In genomic region chr1:191002201-191002600, GRCm38 (mm10) we compare ENCODE assay signal across 11 mouse cellular contexts. TPM values are rescaled to one million over a fixed set of nuclear protein-coding genes. Genes with fewer than 3 reads are reported as not detected.
A peak's percentile ranks its signal among the peaks of the same experiment; 100 is the strongest.
DNase-seq lines count a peak whose midpoint lies in the region; ATAC-seq and TF ChIP-seq lines count a peak whose summit lies in the region.
"Had no signal": no experiment of that assay in that cellular context is flagged by ENCODE, and none has a peak within 500 bp of the region (broad histone marks: within the 10 kb centered on the region; RNA-seq: fewer than 3 reads in every experiment).

No protein-coding gene starts in this region.

- 62% methylated on average over 6 of the region's 6 CpGs for WGBS in intestine, postnatal 0 days
- WGBS in intestine, embryonic 15.5 days, result 67% methylated on average over 6 of the region's 6 CpGs
- 62% methylated on average over 6 of the region's 6 CpGs for WGBS in lung, postnatal 0 days

- no peak overlapping the region for H3K27ac ChIP-seq in intestine, postnatal 0 days (ENCODE audit: low read depth, low read length)
- no peak overlapping the region for H3K27ac ChIP-seq in intestine, embryonic 15.5 days
- H3K27ac ChIP-seq in lung, postnatal 0 days (ENCODE audit: low read length), result no peak overlapping the region
- H3K27ac ChIP-seq: hindbrain, embryonic 10.5 days; liver, embryonic 15.5 days had no signal

- ATAC-seq in intestine, postnatal 0 days, result no peak
- ATAC-seq in intestine, embryonic 15.5 days, result no peak
- no peak for ATAC-seq in lung, postnatal 0 days

- no peak overlapping the region for H3K4me2 ChIP-seq in intestine, postnatal 0 days (replicated peaks; ENCODE audit: low read depth)
- H3K4me2 ChIP-seq in intestine, embryonic 15.5 days (replicated peaks), result no peak overlapping the region
- H3K4me2 ChIP-seq in lung, postnatal 0 days (replicated peaks; ENCODE audit: low read depth, low read length), result no peak overlapping the region
- H3K4me2 ChIP-seq: liver, embryonic 15.5 days had no signal

- H3K36me3 ChIP-seq in intestine, postnatal 0 days (ENCODE audit: control insufficient read depth, insufficient read depth), result peaks cover 12% of the 10 kb centered on the region
- 0 out of 2 replicates have a peak, but pooled peaks cover 3% of the 10 kb centered on the region for H3K36me3 ChIP-seq in intestine, embryonic 15.5 days
- peaks cover 7% of the 10 kb centered on the region; the same call in 1 of the 2 replicates for H3K36me3 ChIP-seq in lung, postnatal 0 days (ENCODE audit: insufficient read depth, low read length)

- TF ChIP-seq CTCF in intestine, postnatal 0 days (IDR thresholded peaks at IDR 0.05; ENCODE audit: low read depth), result peak; percentile 67
- peak; percentile 63 for TF ChIP-seq CTCF in lung, postnatal 0 days (IDR thresholded peaks at IDR 0.05)

- no peak overlapping the region for H3K9ac ChIP-seq in intestine, postnatal 0 days (ENCODE audit: low read depth, low read length)
- no peak overlapping the region for H3K9ac ChIP-seq in intestine, embryonic 15.5 days
- no peak overlapping the region for H3K9ac ChIP-seq in lung, postnatal 0 days (replicated peaks; ENCODE audit: low read depth)
- H3K9ac ChIP-seq: liver, embryonic 15.5 days had no signal

- no peak for TF ChIP-seq EP300 in lung, postnatal 0 days (IDR thresholded peaks at IDR 0.05)

- H3K4me3 ChIP-seq in intestine, postnatal 0 days (ENCODE audit: low read depth, low read length), result no peak overlapping the region
- no peak overlapping the region for H3K4me3 ChIP-seq in intestine, embryonic 15.5 days (replicated peaks)
- H3K4me3 ChIP-seq in lung, postnatal 0 days (ENCODE audit: low read depth, low read length), result no peak overlapping the region
- H3K4me3 ChIP-seq: erythroblast, embryonic 14.5 days; hindbrain, embryonic 10.5 days; liver, embryonic 15.5 days had no signal

- 0 out of 2 replicates have a peak, but pooled peaks cover 7% of the 10 kb centered on the region for H3K9me3 ChIP-seq in intestine, postnatal 0 days (ENCODE audit: control insufficient read depth)
- H3K9me3 ChIP-seq in intestine, embryonic 15.5 days, result no peaks in the 10 kb centered on the region
- H3K9me3 ChIP-seq in lung, postnatal 0 days (ENCODE audit: low read length), result 0 out of 2 replicates have a peak, but pooled peaks cover 4% of the 10 kb centered on the region
- H3K9me3 ChIP-seq: liver, embryonic 15.5 days had no signal

- no peaks in the 10 kb centered on the region for H3K27me3 ChIP-seq in intestine, postnatal 0 days (replicated peaks; ENCODE audit: control insufficient read depth, insufficient read depth, low read length)
- H3K27me3 ChIP-seq in intestine, embryonic 15.5 days (replicated peaks), result no peaks in the 10 kb centered on the region
- no peaks in the 10 kb centered on the region for H3K27me3 ChIP-seq in lung, postnatal 0 days (replicated peaks; ENCODE audit: insufficient read depth, low read length)
- H3K27me3 ChIP-seq: liver, embryonic 15.5 days had no signal

- no peaks in the 10 kb centered on the region for H3K4me1 ChIP-seq in intestine, postnatal 0 days (replicated peaks; ENCODE audit: control insufficient read depth, insufficient read depth, low read length)
- H3K4me1 ChIP-seq in intestine, embryonic 15.5 days (replicated peaks), result no peaks in the 10 kb centered on the region
- H3K4me1 ChIP-seq in lung, postnatal 0 days (ENCODE audit: insufficient read depth, low read depth, low read length), result no peaks in the 10 kb centered on the region
- H3K4me1 ChIP-seq: hindbrain, embryonic 10.5 days; liver, embryonic 15.5 days had no signal

- peak; percentile 9 for DNase-seq in CD4-positive helper T cell, adult 2 months (ENCODE audit: low read depth, low spot score)
- DNase-seq in R1 (ENCODE audit: low read depth, low spot score) (peak; percentile 32), adipocyte (ENCODE audit: low spot score) (no peak)
- peak; percentile 24 for DNase-seq in lung, postnatal 0 days (ENCODE audit: low spot score)
- no peak for DNase-seq in ovary, postnatal 14 days (ENCODE audit: low spot score)
- no peak for DNase-seq in frontal cortex, adult 2 months (ENCODE audit: extremely low spot score in 1 of 2, low spot score in 1 of 2)

RNA-seq across cellular contexts. Expression of gene Vash2, which starts 23.1 kb away (rescaled TPM):
- 3.5 and 3.9 TPM in 2 replicates for polyA plus RNA-seq in intestine, postnatal 0 days (2015; fragmentation: Nextera tagmentation; extraction: Ambion mirVana)
- polyA plus RNA-seq in intestine, embryonic 15.5 days (2015; fragmentation: Nextera tagmentation; extraction: Ambion mirVana), result 15.6 and 19.1 TPM in 2 replicates
- polyA plus RNA-seq in lung, postnatal 0 days (2015; fragmentation: Nextera tagmentation; extraction: Ambion mirVana), result 4.2 and 4.3 TPM in 2 replicates
- 7.0 and 7.7 TPM in 2 replicates for polyA plus RNA-seq in frontal cortex, adult 2 months (2012; rRNA removed)

RNA-seq across cellular contexts. Expression of gene Flvcr1, which starts 23.8 kb away (rescaled TPM):
- 57.4 and 65.5 TPM in 2 replicates for polyA plus RNA-seq in intestine, postnatal 0 days (2015; fragmentation: Nextera tagmentation; extraction: Ambion mirVana)
- 9.8 and 10.7 TPM in 2 replicates for polyA plus RNA-seq in intestine, embryonic 15.5 days (2015; fragmentation: Nextera tagmentation; extraction: Ambion mirVana)
- polyA plus RNA-seq in lung, postnatal 0 days (2015; fragmentation: Nextera tagmentation; extraction: Ambion mirVana), result 7.8 and 7.9 TPM in 2 replicates
- polyA plus RNA-seq in frontal cortex, adult 2 months (2012; rRNA removed), result 19.5 and 19.8 TPM in 2 replicates

RNA-seq across cellular contexts. Expression of gene Spata45, which starts 34.2 kb away (rescaled TPM):
- 1.1 TPM in 2 replicates for polyA plus RNA-seq in intestine, postnatal 0 days (2015; fragmentation: Nextera tagmentation; extraction: Ambion mirVana)
- not detected in 2 replicates for polyA plus RNA-seq in intestine, embryonic 15.5 days (2015; fragmentation: Nextera tagmentation; extraction: Ambion mirVana)
- not detected in 2 replicates for polyA plus RNA-seq in lung, postnatal 0 days (2015; fragmentation: Nextera tagmentation; extraction: Ambion mirVana)
- polyA plus RNA-seq in frontal cortex, adult 2 months (2012; rRNA removed), result not detected in 2 replicates
- polyA plus RNA-seq: erythroblast, embryonic 14.5 days; hindbrain, embryonic 10.5 days; liver, embryonic 15.5 days had no signal

Comparison
In these comparisons a context has a peak if more than half of its experiments do, and no peak if none do; other contexts are left out.
1. DNase-seq: peak in CD4-positive helper T cell, adult 2 months (single experiment), R1 (single experiment) and lung, postnatal 0 days (single experiment); none in ovary, postnatal 14 days (single experiment), frontal cortex, adult 2 months (0 of 2) and adipocyte (single experiment).